ENCODE assay signal across 9 mouse cellular contexts in the genomic region with DNA sequence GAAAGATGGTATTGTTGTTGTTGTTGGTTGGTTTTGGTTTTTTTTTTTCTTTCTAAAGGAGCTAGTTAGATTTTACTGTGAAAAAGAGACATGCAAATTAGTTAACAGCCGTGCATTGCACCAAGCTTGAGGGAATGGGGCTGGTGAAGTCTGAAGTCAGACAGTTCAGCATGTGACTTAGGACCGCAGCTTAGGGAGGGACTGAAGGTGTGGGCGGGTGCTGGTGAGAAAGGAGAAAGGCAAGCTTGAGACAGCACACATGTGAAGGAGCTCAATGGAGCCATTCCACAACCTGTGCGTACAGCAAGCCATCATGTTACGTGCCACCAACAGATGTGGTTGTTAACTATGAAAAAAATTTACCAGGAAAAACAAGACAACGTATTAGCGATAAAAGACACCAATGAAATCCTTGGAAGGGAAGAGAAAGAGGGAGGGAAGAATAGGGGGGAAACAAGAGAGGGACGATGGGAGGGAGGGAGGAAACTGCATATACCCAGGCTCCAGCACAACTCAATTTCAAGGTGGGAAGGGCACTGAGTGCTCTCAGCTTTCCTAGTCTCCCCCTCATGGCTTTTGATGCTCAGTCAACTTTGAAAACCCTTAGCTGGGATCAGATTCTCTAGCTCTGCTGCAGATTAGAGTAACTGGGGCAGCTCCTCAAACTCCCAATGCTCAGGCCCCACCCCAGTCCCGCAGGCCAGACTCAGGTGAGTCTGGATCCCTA.
DNase-seq lines count a peak whose midpoint lies in the region; ATAC-seq and TF ChIP-seq lines count a peak whose summit lies in the region.
"Had no signal": no experiment of that assay in that cellular context is flagged by ENCODE, and none has a peak within 500 bp of the region (broad histone marks: within the 10 kb centered on the region; RNA-seq: fewer than 3 reads in every experiment).

No protein-coding gene starts in this region.

- intact Hi-C loops in gastrocnemius, postnatal 36 days (cut with DNase I) = no loop called here

- 0 out of 2 replicates have a peak overlapping the region, but pooled peaks have one; percentile 22 for H3K4me2 ChIP-seq in limb, embryonic 14.5 days (replicated peaks; ENCODE audit: low read depth, low read length, severe bottlenecking)

- no peaks in the 10 kb centered on the region for H3K9me3 ChIP-seq in limb, embryonic 14.5 days (ENCODE audit: control insufficient read depth, low read length)
- H3K9me3 ChIP-seq in heart, embryonic 10.5 days = no peaks in the 10 kb centered on the region

- peak overlapping the region; percentile 16; the same call in 1 of the 2 replicates for H3K27ac ChIP-seq in limb, embryonic 14.5 days (replicated peaks; ENCODE audit: low read depth, low read length)
- no peak overlapping the region for H3K27ac ChIP-seq in heart, embryonic 10.5 days
- H3K27ac ChIP-seq: liver, embryonic 14.5 days had no signal

- DNase-seq in frontal cortex, postnatal 14 days (ENCODE audit: low spot score in 2 of 2) = no peak
- DNase-seq in thymus, postnatal 14 days = peak; percentile 14
- no peak for DNase-seq in thymus, postnatal 4 days
- DNase-seq in limb, embryonic 14.5 days (ENCODE audit: low spot score) = no peak
- DNase-seq in gastrocnemius, postnatal 36 days = no peak
- DNase-seq in heart, adult 8-10 months (ENCODE audit: low spot score) = no peak
- no peak for DNase-seq in heart, embryonic 10.5 days (ENCODE audit: low spot score)

- no peaks in the 10 kb centered on the region for H3K27me3 ChIP-seq in limb, embryonic 14.5 days (ENCODE audit: control insufficient read depth, insufficient read depth, low read length)
- H3K27me3 ChIP-seq in heart, embryonic 10.5 days (ENCODE audit: insufficient read depth, poor library complexity, severe bottlenecking) = no peaks in the 10 kb centered on the region

- H3K4me3 ChIP-seq in limb, embryonic 14.5 days (replicated peaks; ENCODE audit: low read length) = no peak overlapping the region
- no peak overlapping the region for H3K4me3 ChIP-seq in heart, embryonic 10.5 days

- no peaks in the 10 kb centered on the region for H3K36me3 ChIP-seq in limb, embryonic 14.5 days (ENCODE audit: control insufficient read depth, insufficient read depth, low read length)
- H3K36me3 ChIP-seq in heart, embryonic 10.5 days = no peaks in the 10 kb centered on the region

- H3K9ac ChIP-seq in limb, embryonic 14.5 days (ENCODE audit: low read depth, low read length, severe bottlenecking) = no peak overlapping the region
- H3K9ac ChIP-seq: liver, embryonic 14.5 days had no signal

- peak; percentile 64 for ATAC-seq in frontal cortex, adult (ENCODE audit: low TSS enrichment)
- ATAC-seq in limb, embryonic 14.5 days (ENCODE audit: low FRiP score, low read depth) = no peak

- 60% methylated on average over 9 of the region's 9 CpGs for WGBS in limb, embryonic 14.5 days
- WGBS in heart, embryonic 10.5 days = 85% methylated on average over 9 of the region's 9 CpGs

- peaks cover 13% of the 10 kb centered on the region; the same call in 1 of the 2 replicates for H3K4me1 ChIP-seq in limb, embryonic 14.5 days (ENCODE audit: control insufficient read depth, insufficient read depth, low read length)
- H3K4me1 ChIP-seq in heart, embryonic 10.5 days = peaks cover 6% of the 10 kb centered on the region

- TF ChIP-seq POLR2A in limb, embryonic 14.5 days (IDR thresholded peaks at IDR 0.05; ENCODE audit: borderline replicate concordance, extremely low read depth, insufficient read depth, insufficient read length) = no peak
